Mouse (Mus musculus): ENCODE data around the gene Zfp617.

- TF ChIP-seq CTCF (IDR thresholded peaks at IDR 0.05; ENCODE audit: low read depth) (no peak), EP300 (IDR thresholded peaks at IDR 0.05; ENCODE audit: low read depth) (no peak)
These were observed 58.0 kb downstream of the Zfp617 start for GRCm38 (mm10) chr8:71966411-71966810.
